Mouse (Mus musculus) T-helper 2 cell (primary cell): ENCODE data around the gene Gm21981.

Source experiments
- in situ Hi-C: fragments of 300-600 bp; cut with MboI, MseI; formaldehyde crosslinking; loops from one replicate; pipeline ENCODE4 v1.15.1; 2025; ENCODE audit warnings: high pct_unique_total_duplicates

The Gm21981 gene

DNA sequence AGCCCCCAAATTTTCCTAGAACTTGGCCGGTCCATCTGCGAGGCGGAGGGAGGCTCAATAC is at the start of gene Gm21981:
TSS of gene Gm21981 (minus strand) at position 14 of the 61 bp plus-strand sequence.
- in situ Hi-C loops: loop anchor here (5.0 kb wide), 2 partner anchors 82 to 182 kb away; partner anchors contain the start of genes Bysl, Gm20517 and Med20

DNA sequence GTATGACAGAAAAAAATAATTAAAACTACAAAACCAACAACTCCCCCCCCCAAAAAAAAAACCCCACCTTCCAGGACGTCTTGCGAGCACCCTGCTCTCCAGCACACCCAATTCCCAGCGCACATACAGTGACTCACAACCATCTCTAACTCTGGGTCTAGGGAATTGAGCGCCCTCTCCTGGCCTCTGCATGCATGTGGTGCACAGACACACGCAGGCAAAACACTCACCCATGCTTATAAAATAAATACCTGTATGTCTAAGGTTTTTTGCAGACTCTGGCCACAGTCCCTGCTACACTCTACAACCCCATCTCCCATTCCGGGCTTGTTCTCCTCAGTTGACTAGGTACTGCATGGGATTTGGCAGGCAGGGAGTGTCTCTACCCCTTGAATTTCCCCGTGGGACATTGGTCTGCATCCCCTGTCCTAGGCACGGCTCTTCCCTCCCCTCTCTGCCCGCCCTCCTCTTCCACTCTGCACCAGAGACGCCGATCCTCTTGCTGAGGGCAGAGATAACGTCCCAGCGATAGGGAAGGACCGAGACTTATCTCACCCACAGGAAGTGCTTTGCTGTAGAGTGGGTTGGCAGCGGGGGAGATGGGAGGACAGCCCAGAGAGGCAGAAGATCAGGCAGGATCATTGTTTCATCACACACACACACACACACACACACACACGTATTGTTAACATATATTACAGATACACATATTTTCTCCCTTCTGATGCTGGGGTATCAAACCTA is 48.9 kb upstream of the Gm21981 start:
- in situ Hi-C loops: no loop called here

DNA sequence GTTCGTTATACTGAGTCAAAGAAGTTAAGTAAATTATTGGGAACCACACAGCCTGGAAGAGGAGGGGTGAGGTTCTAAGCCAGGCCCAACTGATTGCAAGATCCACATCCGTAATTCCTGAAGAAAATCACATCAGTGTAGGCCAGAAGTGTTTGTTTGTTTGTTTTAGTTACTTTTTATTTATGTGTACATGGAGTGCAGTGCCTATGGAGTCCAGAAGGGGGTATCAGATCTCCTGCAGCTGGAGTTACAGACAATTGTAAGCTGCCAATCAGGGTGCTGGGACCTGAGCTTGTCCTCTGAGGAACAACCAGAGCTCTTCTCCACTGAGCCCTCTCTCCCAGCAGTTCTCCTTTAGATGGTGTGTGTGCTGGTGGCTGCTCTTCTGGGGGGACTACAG is 45.9 kb upstream of the Gm21981 start:
- in situ Hi-C loops: no loop called here

DNA sequence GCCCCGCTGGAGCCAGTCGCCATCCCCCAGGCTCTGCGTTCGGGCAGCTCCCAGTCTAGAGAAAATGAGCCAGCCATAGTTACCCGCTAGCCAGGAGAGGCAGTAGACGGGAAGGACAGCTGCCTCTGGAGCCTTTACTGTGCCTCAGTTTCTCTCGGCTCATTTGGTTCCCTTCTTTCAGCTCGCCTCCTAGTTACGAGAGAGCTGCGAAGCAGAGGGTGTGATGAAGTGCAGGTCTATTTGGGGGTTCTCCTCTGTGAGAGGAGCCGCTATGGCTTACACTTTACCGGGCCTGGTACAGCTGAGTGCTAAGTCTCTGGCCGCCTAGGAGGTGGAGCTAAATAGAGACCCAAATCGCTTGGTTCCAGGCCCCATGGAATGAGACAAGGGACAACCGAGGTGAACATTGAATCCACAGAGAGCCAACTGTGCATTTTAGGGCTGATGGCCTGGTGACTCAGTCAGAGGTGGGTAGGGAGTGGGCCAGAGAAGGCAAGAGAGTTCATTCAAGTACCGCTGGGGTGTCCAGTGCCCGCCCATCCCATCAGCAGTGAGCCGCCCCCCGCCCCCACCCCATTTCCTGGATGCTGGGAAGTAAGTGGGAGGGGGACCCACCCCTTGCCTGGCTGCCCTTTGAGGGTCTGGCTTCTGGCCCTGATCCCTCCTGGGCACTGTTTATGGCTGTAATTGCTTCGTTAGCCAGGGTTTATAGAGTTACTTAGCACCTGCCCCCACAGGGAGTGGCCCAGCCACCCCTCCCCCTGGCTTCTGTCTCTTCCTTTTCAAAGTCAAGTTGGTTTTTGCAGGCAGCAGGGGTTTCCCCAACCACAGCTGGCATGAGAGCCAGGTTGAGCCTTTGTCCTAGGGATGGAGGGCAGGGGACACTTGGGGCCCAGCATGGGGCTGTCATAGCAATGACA is 44.9 kb upstream of the Gm21981 start:
- in situ Hi-C loops: no loop called here

DNA sequence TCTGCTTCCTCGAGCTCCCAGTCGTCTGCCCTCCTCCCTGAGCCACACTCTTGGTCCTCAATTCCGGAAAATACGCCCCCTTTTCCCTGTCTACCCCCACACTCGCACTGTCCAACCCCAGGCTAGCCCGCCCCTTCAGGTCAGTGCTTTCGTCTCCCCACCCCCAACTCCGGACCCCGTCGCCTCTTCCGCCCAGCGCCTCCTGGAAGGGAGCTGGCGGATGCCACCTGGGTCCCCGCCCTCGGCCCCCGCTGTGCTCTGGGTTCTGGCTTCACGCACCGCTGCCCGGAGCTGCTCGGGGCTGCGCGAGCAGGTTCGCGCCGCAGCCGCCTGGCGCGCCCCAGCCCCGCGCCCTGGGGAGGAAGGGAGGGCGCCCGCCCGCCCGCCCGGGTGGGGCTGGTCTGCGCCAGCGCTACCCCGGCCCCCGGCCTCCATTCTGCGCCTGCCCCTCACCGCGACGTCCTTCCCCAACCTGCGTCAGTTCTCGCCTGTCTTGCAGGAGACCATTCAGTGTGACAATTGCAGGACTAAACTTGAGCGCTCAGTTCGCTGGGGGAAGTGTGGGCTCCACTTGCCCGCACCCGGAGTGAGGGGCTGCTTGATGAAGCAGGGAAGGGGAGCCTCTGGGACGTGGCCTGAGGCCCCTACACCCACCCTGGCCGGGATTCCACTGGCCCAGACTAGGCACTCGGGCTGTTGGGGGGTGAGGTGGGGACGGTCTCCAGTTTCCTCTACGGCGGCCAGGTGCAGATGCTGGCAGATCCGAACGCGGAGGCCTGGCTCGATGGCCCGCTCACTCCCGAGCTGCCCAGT is 44.0 kb upstream of the Gm21981 start:
- in situ Hi-C loops: no loop called here

DNA sequence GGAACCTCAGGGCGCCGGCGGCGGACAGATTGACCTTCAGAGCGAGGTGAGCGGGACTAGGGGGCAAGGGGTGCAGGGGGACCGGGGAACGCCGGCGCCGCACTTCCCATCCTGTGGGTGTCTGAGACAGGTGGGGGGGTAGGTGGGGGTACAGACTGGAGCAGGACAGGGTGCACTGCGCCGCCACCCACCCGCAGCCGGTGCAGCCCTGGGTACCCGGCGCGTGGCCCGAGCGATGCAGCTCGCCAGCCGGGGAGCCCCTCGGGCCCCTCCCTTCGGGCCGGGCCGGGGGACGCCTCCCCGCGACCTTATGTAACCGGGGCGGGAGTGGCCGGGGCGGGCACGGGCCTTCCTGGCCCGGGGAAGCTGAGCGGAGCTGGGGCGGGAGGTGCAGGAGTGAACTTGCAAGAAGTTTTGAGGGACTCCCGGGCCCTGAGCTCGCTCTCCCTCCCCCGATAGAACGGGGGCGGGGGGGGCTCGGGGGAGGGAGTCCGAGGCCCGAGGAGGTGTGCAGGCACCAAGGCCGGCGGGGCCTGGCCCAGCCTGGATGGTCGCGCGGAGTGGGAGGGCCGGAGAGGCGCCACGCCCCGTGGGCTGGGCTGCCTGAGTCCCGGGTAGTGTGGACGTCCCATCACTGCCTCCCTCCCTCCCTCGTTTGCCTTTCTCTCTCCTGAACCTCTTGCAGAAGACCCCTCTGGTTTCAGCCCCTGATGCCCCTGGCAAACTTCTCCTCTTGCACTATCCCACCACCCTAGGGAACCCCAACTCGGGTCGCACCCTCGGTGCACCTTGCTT is 43.2 kb upstream of the Gm21981 start:
- in situ Hi-C loops: no loop called here

DNA sequence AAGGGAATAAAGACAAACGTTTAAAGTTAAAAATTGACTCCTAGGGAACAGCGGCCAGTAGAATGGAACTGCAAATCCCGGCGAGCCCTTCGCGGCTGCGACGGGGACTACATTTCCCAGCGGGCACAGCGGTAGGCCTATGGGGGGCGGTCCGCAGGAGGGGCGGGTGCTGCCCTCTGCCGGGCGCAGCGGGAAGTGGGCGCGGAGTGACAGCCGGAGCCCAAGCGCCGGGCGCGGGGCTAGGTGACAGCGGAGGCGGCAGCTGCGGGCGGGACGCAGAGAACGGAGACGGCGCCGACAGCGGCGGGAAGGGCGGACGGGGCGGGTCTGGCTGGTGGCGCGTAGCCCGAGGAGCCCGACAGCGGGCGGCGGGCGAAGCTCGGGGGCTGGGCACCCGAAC is 42.6 kb upstream of the Gm21981 start, which contains the start of gene Tfeb:
TSS of gene Tfeb (plus strand) at position 175 of the 400 bp plus-strand sequence.
- in situ Hi-C loops: no loop called here

DNA sequence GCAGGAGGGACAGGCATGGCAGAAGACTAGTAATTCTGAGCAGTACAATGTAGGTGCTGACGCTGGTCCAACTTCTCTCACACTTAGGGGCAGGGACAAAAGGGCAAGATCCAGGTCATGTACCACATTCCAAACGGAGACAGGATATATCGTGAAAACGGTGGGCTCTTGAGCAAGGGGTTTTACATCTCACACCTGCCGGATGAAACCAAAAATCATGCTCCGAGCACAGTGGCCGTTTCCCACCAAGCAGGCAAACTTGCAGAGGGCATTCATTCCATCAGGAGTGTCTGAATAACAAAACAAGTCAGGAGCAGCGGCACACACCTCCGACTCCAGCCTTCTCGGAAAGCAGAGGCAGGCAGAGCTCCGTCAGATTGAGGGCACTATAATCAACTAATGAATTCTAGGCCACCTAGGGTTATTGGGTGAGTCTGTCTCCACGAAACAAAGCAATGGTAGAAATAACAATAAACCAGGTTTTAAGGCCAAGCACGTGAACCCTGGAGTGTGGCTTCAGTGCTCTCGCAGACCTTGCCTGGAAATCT is 41.4 kb upstream of the Gm21981 start:
- in situ Hi-C loops: no loop called here

DNA sequence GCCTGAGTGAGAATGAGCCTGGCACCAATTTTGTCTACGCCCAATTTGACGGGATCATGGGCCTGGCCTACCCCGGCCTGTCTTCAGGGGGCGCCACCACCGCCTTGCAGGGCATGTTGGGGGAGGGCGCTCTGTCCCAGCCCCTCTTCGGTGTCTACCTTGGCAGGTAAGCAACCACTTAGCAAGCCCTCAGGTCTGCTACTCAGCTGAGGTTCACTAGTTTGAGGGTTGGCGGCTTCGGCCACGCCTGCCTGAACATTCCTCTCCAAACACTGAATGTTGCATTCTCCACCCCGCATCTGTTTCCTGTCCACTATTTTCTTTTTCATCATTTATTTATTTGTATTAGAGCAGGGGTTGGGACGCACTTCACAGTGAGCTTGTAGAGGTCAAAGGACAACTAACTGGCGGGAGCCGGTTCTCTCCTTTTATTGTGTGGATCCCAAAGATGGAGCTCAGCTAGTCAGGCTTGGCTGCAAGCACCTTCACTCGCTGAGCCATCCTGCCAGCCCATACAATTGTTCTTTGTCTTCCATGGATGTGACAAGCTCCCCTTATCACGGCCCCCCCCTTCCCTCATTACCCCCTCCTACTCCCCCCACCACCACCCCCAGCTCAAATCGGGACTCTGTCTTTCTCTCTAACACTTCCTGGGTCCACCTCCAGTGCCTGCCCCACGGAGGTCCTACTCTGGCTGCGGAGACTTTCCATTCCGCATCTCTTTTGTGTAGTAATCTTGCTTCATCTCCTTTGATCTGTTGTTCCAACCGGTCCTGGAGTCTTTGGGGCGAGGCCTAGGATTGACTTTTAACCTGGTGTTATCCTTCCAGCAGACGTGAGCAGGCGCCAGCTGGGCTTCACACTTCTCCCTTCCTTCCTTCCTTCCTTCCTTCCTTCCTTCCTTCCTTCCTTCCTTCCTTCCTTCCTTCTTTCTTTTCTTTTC is 36.6 kb upstream of the Gm21981 start:
- in situ Hi-C loops: no loop called here

DNA sequence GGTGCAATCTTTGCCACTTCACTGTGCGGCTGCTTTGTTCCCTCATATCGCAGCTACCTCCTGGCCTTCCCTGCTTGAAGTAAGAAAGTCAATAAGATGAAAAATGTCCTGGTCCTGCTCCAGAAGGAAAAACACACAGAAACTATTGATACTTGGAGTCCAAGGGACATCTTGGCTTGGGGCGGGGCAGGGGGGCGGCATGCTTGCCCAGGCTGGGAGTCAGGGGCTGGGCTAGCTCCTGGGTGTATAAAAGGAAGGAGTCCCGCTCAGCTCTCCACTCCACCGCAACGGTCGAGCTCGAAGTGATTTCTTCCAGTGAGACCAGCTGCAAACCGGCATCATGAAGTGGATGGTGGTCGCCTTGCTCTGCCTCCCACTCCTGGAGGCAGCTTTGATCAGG is 32.3 kb upstream of the Gm21981 start, which contains the start of gene Pgc:
TSS of gene Pgc (plus strand) at position 277 of the 400 bp plus-strand sequence.
- in situ Hi-C loops: no loop called here

DNA sequence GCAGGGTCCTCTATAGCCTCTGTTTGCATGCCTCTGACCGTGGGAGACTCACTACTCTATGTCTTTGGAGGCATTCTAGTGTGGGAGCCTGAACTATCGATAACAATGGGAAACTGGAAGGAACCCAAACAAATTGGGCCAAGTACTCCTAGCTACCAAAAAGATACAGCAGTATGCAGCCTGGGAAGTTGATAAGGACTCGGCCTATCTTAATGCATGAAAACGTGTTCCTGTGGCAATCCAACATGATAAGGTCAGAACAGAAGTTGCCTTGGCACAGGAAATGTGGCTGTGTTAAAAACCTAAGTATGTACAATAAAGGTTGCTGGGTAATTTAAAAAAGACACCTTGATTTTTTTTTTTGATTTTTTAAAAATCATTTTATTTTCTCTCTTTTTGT is 26.9 kb upstream of the Gm21981 start:
- in situ Hi-C loops: no loop called here

DNA sequence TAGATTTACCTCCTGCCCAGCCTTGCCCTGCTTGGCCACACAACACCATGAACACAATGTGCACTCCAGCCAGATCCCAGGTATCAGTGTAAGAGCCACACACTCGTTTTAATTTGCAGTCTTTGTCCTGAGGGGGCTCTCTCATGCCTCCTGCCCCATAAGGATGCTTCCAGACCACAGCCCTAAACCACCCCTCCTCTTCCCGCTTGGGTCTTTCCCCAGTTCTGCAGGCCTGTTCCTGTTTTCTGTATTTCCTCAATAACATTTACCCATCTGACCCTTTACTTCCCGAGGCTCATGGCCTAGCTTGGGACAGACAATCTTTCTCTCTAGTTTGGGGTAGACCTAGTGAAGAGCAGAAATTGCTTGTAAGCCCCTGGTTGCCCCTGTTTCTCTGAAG is 20.8 kb upstream of the Gm21981 start:
- in situ Hi-C loops: no loop called here

DNA sequence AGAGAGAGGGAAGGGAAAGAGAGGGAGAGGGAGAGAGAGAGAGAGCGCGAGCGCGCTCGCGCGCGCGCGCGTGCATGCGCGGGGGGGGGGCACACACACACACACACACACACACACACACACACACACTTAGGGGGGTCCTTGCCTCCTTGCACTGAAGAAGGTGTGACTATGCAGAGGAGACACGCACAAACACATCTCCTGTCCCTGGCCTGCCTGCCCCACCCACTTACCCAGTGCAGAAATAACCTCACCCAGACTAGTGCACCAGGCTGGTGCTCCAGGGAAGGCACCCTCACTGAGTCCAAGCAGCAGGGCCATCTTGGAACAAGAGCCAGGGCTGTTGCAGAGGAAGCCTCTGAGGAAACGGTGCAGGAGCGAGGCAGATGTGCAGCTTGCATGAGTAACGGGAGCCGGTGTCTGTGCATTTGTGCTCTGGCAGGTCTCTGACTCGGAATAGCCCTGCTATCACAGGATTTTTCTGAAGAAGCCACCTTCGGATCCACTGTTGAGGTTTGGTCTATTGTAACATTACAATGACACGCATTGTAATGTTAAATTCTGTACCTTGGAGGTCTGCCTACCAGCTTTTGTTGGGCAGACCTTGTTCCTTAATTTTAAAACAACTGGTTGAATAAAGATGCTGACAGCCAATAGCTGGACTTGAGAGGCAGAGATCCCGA is 18.8 kb upstream of the Gm21981 start:
- in situ Hi-C loops: no loop called here

DNA sequence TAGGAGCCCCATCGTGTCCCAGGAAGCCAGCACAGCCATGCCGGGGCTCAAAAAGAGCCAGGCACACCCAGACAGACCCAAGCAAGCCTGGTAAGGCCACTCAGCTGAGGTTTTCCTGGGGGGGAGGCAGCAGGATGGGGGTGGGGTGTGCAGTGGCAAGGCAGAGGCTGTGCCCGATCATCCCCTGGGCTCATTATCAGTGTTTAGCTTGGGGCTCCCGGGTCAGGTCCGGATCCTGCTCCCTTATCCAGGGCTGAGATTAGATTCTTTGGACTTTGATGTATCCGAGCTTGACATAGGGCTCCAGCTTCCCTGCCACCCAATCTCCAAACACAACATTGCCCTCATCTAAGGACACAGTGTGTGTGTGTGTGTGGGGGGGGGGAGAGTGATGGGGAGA is 17.6 kb upstream of the Gm21981 start:
- in situ Hi-C loops: no loop called here

DNA sequence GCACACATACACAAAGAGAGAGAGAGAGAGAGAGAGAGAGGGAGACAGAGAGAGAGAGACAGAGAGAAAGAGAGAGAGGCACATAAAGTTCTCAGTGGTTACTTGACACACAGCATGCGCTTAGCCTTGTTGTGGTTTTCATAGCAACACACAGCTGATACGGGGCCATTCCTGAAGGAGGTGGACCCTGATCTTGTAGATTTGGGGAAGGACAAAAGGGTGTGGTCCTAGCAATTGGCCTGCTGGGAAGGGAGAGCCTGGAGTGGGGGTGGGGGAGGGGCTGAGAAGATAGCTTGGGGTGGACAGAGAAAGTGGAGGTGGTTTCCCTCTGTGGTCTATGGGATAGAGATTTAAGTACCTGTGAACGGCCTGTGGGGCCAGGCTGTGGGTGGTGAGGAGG is 15.8 kb upstream of the Gm21981 start:
- in situ Hi-C loops: no loop called here

DNA sequence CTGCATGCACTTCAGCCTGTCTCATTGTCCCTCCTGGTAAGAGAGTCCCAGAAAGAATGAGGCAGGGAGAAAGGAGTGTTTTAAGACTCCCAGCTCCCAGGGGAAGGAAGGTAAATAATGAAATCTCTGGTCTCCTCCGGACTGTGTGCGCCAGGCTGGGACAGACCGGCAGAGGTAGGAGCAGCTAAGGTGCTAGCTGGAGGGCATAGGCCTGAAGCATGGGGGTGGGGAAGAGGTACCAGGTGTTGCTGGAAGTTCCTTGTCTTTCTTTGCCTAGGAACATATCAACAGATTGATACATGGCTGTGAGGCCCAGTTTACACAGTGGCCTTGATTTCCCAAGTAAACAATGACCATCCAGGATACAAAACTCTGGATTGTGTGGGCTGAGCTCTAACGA is 14.7 kb upstream of the Gm21981 start:
- in situ Hi-C loops: no loop called here

DNA sequence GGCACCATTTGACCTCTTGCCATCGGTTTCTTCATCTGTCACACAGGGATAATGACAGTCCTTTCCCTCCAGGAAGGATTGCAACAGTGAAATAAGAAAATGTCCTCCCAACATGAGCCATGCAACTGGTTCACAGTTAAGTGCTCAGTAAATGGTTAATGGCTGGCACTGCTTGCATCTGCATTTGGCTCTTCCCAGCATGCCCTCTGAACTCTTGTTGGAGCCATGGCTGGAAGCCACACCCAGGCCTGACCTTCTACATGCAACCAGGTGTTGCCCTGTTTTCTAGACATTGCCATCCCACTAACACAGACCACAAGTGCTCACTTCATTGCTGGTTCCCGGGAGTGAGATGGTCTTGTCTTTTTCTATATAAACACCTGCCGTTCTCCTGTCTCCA is 13.7 kb upstream of the Gm21981 start:
- in situ Hi-C loops: no loop called here

DNA sequence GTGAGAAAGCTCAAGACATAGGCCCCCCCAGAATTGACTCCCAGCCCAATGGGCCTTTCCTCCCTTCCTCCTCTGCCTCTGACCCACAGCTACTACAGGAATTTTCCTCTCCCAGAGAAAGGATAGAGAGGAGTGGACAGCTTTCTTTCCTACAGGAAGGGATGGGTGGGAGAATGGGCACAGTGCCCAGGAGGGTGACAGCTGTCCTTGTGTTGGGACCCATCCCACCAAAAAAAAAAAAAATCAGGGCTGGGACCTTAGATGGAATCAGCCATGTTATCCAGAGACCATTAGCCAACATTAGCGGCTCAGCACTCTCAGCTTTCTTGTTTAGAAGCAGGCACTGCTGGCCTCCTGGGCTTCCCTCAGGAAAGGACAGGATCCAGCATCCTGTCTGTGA is 11.9 kb upstream of the Gm21981 start:
- in situ Hi-C loops: no loop called here

DNA sequence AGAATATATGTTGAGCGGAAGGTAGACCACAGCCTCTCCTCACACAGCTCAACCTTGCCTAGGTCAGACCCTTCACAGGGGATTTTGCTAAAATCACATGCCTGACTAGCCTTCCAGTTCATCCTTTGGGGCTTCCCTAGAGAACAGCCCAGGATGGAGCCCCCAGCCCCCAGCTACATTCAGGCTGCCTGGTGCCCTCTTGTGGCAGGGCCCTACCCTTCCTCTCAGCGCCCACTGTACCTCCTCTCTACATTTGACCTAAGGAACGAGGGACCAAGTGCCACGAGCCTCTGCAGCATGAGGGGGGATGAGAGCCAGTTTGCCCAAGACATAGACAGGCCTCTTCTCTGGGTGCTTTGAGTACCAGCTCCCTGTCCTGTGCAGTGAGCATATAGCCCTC is 10.4 kb upstream of the Gm21981 start:
- in situ Hi-C loops: no loop called here

DNA sequence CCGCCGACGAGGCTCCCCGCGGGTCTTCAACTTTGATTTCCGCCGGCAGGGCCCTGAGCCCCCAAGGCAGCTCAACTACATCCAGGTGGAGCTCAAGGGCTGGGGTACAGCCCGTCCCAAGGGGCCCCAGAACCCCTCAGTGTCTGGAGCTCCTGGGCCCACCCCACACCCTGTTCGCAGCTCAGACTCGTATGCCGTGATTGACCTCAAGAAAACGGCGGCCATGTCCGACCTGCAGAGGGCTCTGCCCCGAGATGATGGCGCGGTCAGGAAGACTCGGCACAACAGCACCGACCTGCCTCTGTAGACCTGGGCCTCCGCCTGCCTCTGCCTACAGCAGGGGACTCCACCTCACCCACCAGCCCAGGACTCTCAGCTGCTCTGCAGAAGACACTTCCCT is 9.3 kb upstream of the Gm21981 start:
- in situ Hi-C loops: no loop called here
